Mouse (Mus musculus) hindbrain, postnatal 0 days (tissue): ENCODE measurements around the gene Eml3. TPM values are rescaled to one million over a fixed set of nuclear protein-coding genes. Genes with fewer than 3 reads are reported as not detected.

Experiments used
- ATAC-seq: fragments of 200-750 bp; cut with Nextera tagmentation; 2 replicates; pipeline ENCODE4 v1.8.0; 2017; ENCODE audit warnings: mild to moderate bottlenecking, moderate TSS enrichment, moderate library complexity
- DNase-seq: peaks from one replicate; pipeline ENCODE4 v3.0.0-alpha.2; 2015; ENCODE audit warnings: low spot score
- H3K27ac ChIP-seq: fragments of 300-500 bp; sonication (generic); 2 replicates; pipeline ENCODE4 v1.5.1; 2014; ENCODE audit warnings: mild to moderate bottlenecking
- H3K27me3 ChIP-seq: fragments of 300-500 bp; sonication (generic); 2 replicates; pipeline ENCODE4 v1.6.1; 2014; ENCODE audit warnings: low read length, mixed read lengths; ENCODE audit not compliant: insufficient read depth
- H3K36me3 ChIP-seq: fragments of 300-500 bp; sonication (generic); 2 replicates; pipeline ENCODE4 v1.6.1; 2014; ENCODE audit warnings: low read length, mixed read lengths; ENCODE audit not compliant: insufficient read depth
- H3K4me1 ChIP-seq: fragments of 300-500 bp; sonication (generic); 2 replicates; pipeline ENCODE4 v1.6.1; 2014; ENCODE audit warnings: antibody characterized with exemption, low read length, mixed read lengths; ENCODE audit not compliant: insufficient read depth
- H3K4me2 ChIP-seq: fragments of 300-500 bp; sonication (generic); 2 replicates; pipeline ENCODE4 v1.6.1; 2014; ENCODE audit warnings: low read depth, mild to moderate bottlenecking, low read length, moderate library complexity, mixed read lengths
- H3K4me3 ChIP-seq: fragments of 300-500 bp; sonication (generic); 2 replicates; pipeline ENCODE4 v1.5.1; 2014; ENCODE audit warnings: low read length
- H3K9ac ChIP-seq: fragments of 300-500 bp; sonication (generic); replicated peaks from 2 replicates; pipeline ENCODE4 v1.6.1; 2014; ENCODE audit warnings: mild to moderate bottlenecking, low read length, moderate library complexity, mixed read lengths
- H3K9me3 ChIP-seq: fragments of 300-500 bp; sonication (generic); 2 replicates; pipeline ENCODE4 v1.6.1; 2016; ENCODE audit warnings: low read length, mixed read lengths
- CTCF ChIP-seq: IDR thresholded peaks from 2 replicates; pipeline ENCODE4 v1.5.1; 2016; ENCODE audit warnings: antibody characterized with exemption, control low read depth, low read depth
- WGBS: fragments of 180-500 bp; shearing (Covaris S2); extraction: QIAGEN DNeasy Blood & Tissue Kit; methylation state at CpG from one replicate; pipeline ENCODE4 v1.1.7; 2014; 5-methylcytosine and 5-hydroxymethylcytosine counted together
- microRNA-seq, 2 experiments: library from miRNA; unstranded; fragments of <30 nt; microRNA quantifications; one replicate each; pipeline ENCODE4; 2016
- polyA plus RNA-seq: library from polyadenylated mRNA; unstranded; fragments of >200 nt; fragmentation: Nextera tagmentation; extraction: Ambion mirVana; gene quantifications from 2 replicates; pipeline ENCODE4 v1.2.1, GENCODE M21; 2015
- total RNA-seq: library from RNA; depleted of rRNA; stranded (reverse); fragments of >200 nt; gene quantifications from 2 replicates; pipeline ENCODE4 v1.2.3, GENCODE M21; 2014; rRNA removed

Gene Eml3
- total and polyA plus RNA-seq, 2 experiments from 2014 or later = 8.6 to 11.0 TPM

DNA sequence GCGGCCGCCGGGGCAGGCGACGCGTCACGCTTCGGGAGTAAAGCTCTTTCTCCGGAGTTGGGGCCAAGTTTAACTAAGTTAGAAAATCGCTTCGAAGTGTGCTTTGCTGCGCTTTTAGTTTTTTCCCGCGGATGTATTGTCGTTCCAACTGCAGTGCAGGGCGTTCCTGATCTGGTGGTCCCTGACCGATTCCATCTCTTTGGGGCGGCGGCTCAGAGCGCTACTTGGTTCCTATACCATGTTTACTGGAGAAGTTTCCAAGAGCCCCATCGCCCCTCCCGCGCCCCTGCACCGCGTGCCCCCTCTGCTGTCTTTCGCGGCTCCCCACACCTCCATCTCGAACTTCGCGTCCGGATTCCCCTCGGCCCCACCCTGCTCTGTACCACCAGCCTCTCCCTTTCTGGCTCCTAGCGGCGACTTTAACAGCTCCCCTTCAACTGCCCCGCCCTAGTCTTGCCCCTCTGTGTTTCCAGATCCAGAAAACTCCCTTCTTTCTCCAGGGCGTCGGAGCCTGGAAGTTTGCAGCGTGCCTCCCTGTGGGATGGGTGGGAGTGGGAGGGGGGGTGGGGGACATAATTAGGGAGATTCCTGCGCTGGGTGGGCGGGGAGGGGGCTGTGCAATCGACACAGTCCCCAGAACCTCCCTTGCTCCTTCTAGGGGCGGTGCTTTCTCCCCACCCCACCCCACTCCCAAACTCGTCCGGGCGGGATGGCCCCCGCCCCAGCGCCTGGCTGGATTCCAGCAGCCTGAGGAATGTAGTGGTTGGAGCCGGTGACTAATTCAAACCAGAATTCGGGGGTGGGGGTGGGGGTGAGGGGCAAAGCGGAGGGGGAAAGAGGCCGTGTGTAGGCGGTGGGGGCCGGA, 60.4 kb downstream of the Eml3 start:
- H3K27ac ChIP-seq = peak overlapping the region; percentile 4; the same call in 1 of the 2 replicates
- H3K9ac ChIP-seq = peak overlapping the region; percentile 33; the same call in 1 of the 2 replicates
- ATAC-seq (peak; percentile 45), DNase-seq (peak; percentile 51)
- TF ChIP-seq CTCF = peak; percentile 34; the same call in 1 of the 2 replicates
- H3K4me1 ChIP-seq = peaks cover 5% of the 10 kb centered on the region; the same call in 1 of the 2 replicates
- under 1% methylated on average over 53 of the region's 53 CpGs for WGBS
- H3K36me3 ChIP-seq = no peaks in the 10 kb centered on the region
- H3K27me3 ChIP-seq = peaks cover 14% of the 10 kb centered on the region; the same call in 1 of the 2 replicates
- peak overlapping the region; percentile 84 for H3K4me2 ChIP-seq
- no peaks in the 10 kb centered on the region for H3K9me3 ChIP-seq
- peak overlapping the region; percentile 50 for H3K4me3 ChIP-seq

- H3K4me1 ChIP-seq = 0 out of 2 replicates have a peak, but pooled peaks cover 3% of the 10 kb centered on the region
- no peak for TF ChIP-seq CTCF
- no peaks in the 10 kb centered on the region for H3K9me3 ChIP-seq
- peak overlapping the region; percentile 33; the same call in 1 of the 2 replicates for H3K9ac ChIP-seq
- no peak for DNase-seq
- peaks cover 14% of the 10 kb centered on the region; the same call in 1 of the 2 replicates for H3K27me3 ChIP-seq
- H3K27ac ChIP-seq = peak overlapping the region; percentile 4; the same call in 1 of the 2 replicates
- ATAC-seq = peak; percentile 46
- H3K36me3 ChIP-seq = no peaks in the 10 kb centered on the region
- peak overlapping the region; percentile 84 for H3K4me2 ChIP-seq
- 16% methylated on average over 14 of the region's 15 CpGs for WGBS
- peak overlapping the region; percentile 50 for H3K4me3 ChIP-seq
Observed at GRCm38 (mm10) chr19:8990432-8991102, 61.2 kb downstream of the Eml3 start.

Small RNAs within 50 kb of the gene (microRNA-seq; reads per million reads assigned to microRNA genes)
- gene Mir5136 = 0.18 to 0.36 reads per million in 2 experiments

Other genes starting within 250 kb of the Eml3 start
Only the 30 nearest of the 32 such genes appear.
- 46.7 and 49.7 TPM in 2 replicates for gene Wdr74, start 193.7 kb upstream of the Eml3 start, total RNA-seq
- 78.7 and 79.2 TPM in 2 replicates for gene Wdr74, start 193.7 kb upstream of the Eml3 start, polyA plus RNA-seq
- not detected in 2 replicates for gene 1700092M07Rik, start 188.8 kb upstream of the Eml3 start, total RNA-seq
- 0.66 and 0.85 TPM in 2 replicates for gene 1700092M07Rik, start 188.8 kb upstream of the Eml3 start, polyA plus RNA-seq
- gene Stx5a, start 188.1 kb upstream of the Eml3 start, total RNA-seq = 84.4 and 110 TPM in 2 replicates
- gene Stx5a, start 188.1 kb upstream of the Eml3 start, polyA plus RNA-seq = 95.3 and 104 TPM in 2 replicates
- gene Nxf1, start 172.5 kb upstream of the Eml3 start, total RNA-seq = 47.7 and 51.3 TPM in 2 replicates
- 88.3 and 89.5 TPM in 2 replicates for gene Nxf1, start 172.5 kb upstream of the Eml3 start, polyA plus RNA-seq
- 269 and 347 TPM in 2 replicates for gene Tmem223, start 158.6 kb upstream of the Eml3 start, total RNA-seq
- gene Tmem223, start 158.6 kb upstream of the Eml3 start, polyA plus RNA-seq = 233 and 258 TPM in 2 replicates
- gene Tmem179b, start 155.1 kb upstream of the Eml3 start, total RNA-seq = 29.5 and 31.0 TPM in 2 replicates
- 27.0 and 27.7 TPM in 2 replicates for gene Tmem179b, start 155.1 kb upstream of the Eml3 start, polyA plus RNA-seq
- gene Taf6l, start 143.1 kb upstream of the Eml3 start, total RNA-seq = 30.1 and 38.9 TPM in 2 replicates
- gene Taf6l, start 143.1 kb upstream of the Eml3 start, polyA plus RNA-seq = 23.3 and 25.9 TPM in 2 replicates
- 52.7 and 78.3 TPM in 2 replicates for gene Polr2g, start 131.0 kb upstream of the Eml3 start, total RNA-seq
- gene Polr2g, start 131.0 kb upstream of the Eml3 start, polyA plus RNA-seq = 171 and 178 TPM in 2 replicates
- 5.0 and 7.5 TPM in 2 replicates for gene Zbtb3, start 127.0 kb upstream of the Eml3 start, total RNA-seq
- 4.4 and 4.7 TPM in 2 replicates for gene Zbtb3, start 127.0 kb upstream of the Eml3 start, polyA plus RNA-seq
- gene Ttc9c, start 110.2 kb upstream of the Eml3 start, total RNA-seq = 41.0 and 55.2 TPM in 2 replicates
- 41.1 and 42.5 TPM in 2 replicates for gene Ttc9c, start 110.2 kb upstream of the Eml3 start, polyA plus RNA-seq
- gene Hnrnpul2, start 109.5 kb upstream of the Eml3 start, total RNA-seq = 19.7 and 20.1 TPM in 2 replicates
- 5.6 TPM in 2 replicates for gene Hnrnpul2, start 109.5 kb upstream of the Eml3 start, polyA plus RNA-seq
- gene AC129217.1, start 99.8 kb upstream of the Eml3 start, total RNA-seq = not detected in 2 replicates
- not detected in 2 replicates for gene AC129217.1, start 99.8 kb upstream of the Eml3 start, polyA plus RNA-seq
- 132 and 146 TPM in 2 replicates for gene Bscl2, start 92.1 kb upstream of the Eml3 start, total RNA-seq
- gene Bscl2, start 92.1 kb upstream of the Eml3 start, polyA plus RNA-seq = 104 and 107 TPM in 2 replicates
- 93.2 and 99.7 TPM in 2 replicates for gene Gng3, start 90.4 kb upstream of the Eml3 start, total RNA-seq
- gene Gng3, start 90.4 kb upstream of the Eml3 start, polyA plus RNA-seq = 591 and 626 TPM in 2 replicates
- 1.6 TPM in 2 replicates for gene Lrrn4cl, start 78.8 kb upstream of the Eml3 start, total RNA-seq
- gene Lrrn4cl, start 78.8 kb upstream of the Eml3 start, polyA plus RNA-seq = 1.5 and 1.8 TPM in 2 replicates
- gene Ubxn1, start 58.1 kb upstream of the Eml3 start, total RNA-seq = 60.8 and 67.7 TPM in 2 replicates
- gene Ubxn1, start 58.1 kb upstream of the Eml3 start, polyA plus RNA-seq = 158 and 164 TPM in 2 replicates
- 17.9 and 21.1 TPM in 2 replicates for gene Uqcc3, start 48.6 kb upstream of the Eml3 start, total RNA-seq
- gene Uqcc3, start 48.6 kb upstream of the Eml3 start, polyA plus RNA-seq = 64.9 and 77.0 TPM in 2 replicates
- 3.3 and 5.5 TPM in 2 replicates for gene Lbhd1, start 45.8 kb upstream of the Eml3 start, total RNA-seq
- gene Lbhd1, start 45.8 kb upstream of the Eml3 start, polyA plus RNA-seq = 26.4 and 37.8 TPM in 2 replicates
- not detected in 2 replicates for gene Gm49403, start 45.6 kb upstream of the Eml3 start, total RNA-seq
- not detected in 2 replicates for gene Gm49403, start 45.6 kb upstream of the Eml3 start, polyA plus RNA-seq
- 13.6 and 29.8 TPM in 2 replicates for gene 1810009A15Rik, start 40.7 kb upstream of the Eml3 start, total RNA-seq
- 37.7 and 38.6 TPM in 2 replicates for gene 1810009A15Rik, start 40.7 kb upstream of the Eml3 start, polyA plus RNA-seq
- 0.52 and 2.7 TPM in 2 replicates for gene Gm49416, start 40.6 kb upstream of the Eml3 start, total RNA-seq
- not detected in 2 replicates for gene Gm49416, start 40.6 kb upstream of the Eml3 start, polyA plus RNA-seq
- 40.8 and 46.3 TPM in 2 replicates for gene Ints5, start 36.5 kb upstream of the Eml3 start, total RNA-seq
- gene Ints5, start 36.5 kb upstream of the Eml3 start, polyA plus RNA-seq = 23.2 and 23.8 TPM in 2 replicates
- 103 and 110 TPM in 2 replicates for gene Ganab, start 31.5 kb upstream of the Eml3 start, total RNA-seq
- 55.5 and 55.6 TPM in 2 replicates for gene Ganab, start 31.5 kb upstream of the Eml3 start, polyA plus RNA-seq
- gene B3gat3, start 9.2 kb upstream of the Eml3 start, total RNA-seq = 88.7 and 97.5 TPM in 2 replicates
- 80.9 and 92.3 TPM in 2 replicates for gene B3gat3, start 9.2 kb upstream of the Eml3 start, polyA plus RNA-seq
- 5.7 and 6.0 TPM in 2 replicates for gene Rom1, start 196 bp upstream of the Eml3 start, total RNA-seq
- 3.5 and 4.0 TPM in 2 replicates for gene Rom1, start 196 bp upstream of the Eml3 start, polyA plus RNA-seq
- gene Mta2, start 12.3 kb downstream of the Eml3 start, total RNA-seq = 65.1 and 71.4 TPM in 2 replicates
- gene Mta2, start 12.3 kb downstream of the Eml3 start, polyA plus RNA-seq = 75.2 and 78.8 TPM in 2 replicates
- 20.8 and 23.4 TPM in 2 replicates for gene Tut1, start 24.3 kb downstream of the Eml3 start, total RNA-seq
- gene Tut1, start 24.3 kb downstream of the Eml3 start, polyA plus RNA-seq = 16.0 and 16.2 TPM in 2 replicates
- gene Eef1g, start 37.5 kb downstream of the Eml3 start, total RNA-seq = 442 and 469 TPM in 2 replicates
- gene Eef1g, start 37.5 kb downstream of the Eml3 start, polyA plus RNA-seq = 256 and 260 TPM in 2 replicates
- 11.2 and 11.7 TPM in 2 replicates for gene Ahnak, start 59.7 kb downstream of the Eml3 start, total RNA-seq
- 5.7 and 6.1 TPM in 2 replicates for gene Ahnak, start 59.7 kb downstream of the Eml3 start, polyA plus RNA-seq
- not detected in 2 replicates for gene Scgb1a1, start 158.4 kb downstream of the Eml3 start, total RNA-seq
- not detected in 2 replicates for gene Scgb1a1, start 158.4 kb downstream of the Eml3 start, polyA plus RNA-seq